Mouse (Mus musculus): ENCODE data around the gene Znhit6. TPM values are rescaled to one million over a fixed set of nuclear protein-coding genes. Genes with fewer than 3 reads are reported as not detected.
A peak's percentile ranks its signal among the peaks of the same experiment; 100 is the strongest.

Gene Znhit6
- 54.4 and 73.3 TPM in 2 replicates for total RNA-seq (2012; rRNA removed)
- 58.6 and 67.1 TPM in 2 replicates for total RNA-seq (2014; rRNA removed)
- 188 and 208 TPM in 2 replicates for polyA plus RNA-seq (2012; ENCODE audit: insufficient read length, low read depth)

DNA sequence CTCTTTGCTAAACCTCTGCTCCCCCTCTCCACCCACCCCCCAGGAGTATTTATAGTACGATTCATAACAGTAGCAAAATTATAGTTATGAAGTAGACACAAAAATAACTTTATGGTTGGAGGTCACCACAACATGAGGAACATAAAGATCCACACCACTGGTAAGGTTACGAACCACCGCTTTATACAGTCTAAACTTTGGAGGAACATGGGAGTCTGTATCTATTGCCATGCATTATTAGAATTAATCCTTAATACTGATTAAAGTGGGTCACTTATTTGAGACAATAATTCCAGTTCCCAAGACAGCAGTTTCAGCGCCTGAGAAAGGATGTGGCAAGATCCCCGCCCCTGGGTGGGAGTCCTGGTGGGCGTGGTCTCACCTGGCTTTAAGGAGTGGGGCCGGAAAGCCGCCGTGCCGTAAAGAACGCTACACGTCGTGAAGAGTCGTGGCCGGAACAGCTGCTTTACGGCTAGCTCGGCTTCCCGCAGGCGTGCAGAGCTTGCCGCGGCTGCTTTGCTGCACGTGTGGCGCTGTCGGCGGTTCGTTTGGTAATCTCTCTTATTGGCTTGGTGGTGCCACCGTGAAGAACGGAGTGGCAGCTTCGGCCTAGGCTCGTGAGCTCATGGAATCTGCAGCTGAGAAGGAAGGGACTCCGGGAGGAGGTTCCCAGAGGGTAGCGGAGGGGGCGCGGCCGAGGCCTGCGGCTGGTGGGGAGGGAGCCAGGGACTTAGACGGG is at the start of gene Znhit6:
Gene Znhit6, plus strand, starts transcription at position 463 of the 739 bp plus-strand sequence.
- H3K79me2 ChIP-seq (replicated peaks; ENCODE audit: control insufficient read depth, extremely low read depth, insufficient read depth, poor library complexity, severe bottlenecking) = peaks cover 12% of the 10 kb centered on the region
- H3K36me3 ChIP-seq (replicated peaks in 1 of 2; ENCODE audit: control insufficient read depth in 1 of 2, insufficient read depth in 1 of 2, low read length in 1 of 2) = peaks cover 23 to 34% of the 10 kb centered on the region in 2 experiments
- in situ Hi-C loops (cut with MboI; ENCODE audit: low pct_ligation_motif_present, low pct_unique_long_range_greater_than_20kb, low sequenced_read_pairs) = no loop called here
- no peaks in the 10 kb centered on the region for H3K9me3 ChIP-seq (replicated peaks; ENCODE audit: low read length)
- dilution Hi-C loops (cut with MboI; ENCODE audit: extremely low pct_ligation_motif_present, extremely low pct_unique_long_range_greater_than_20kb, low sequenced_read_pairs) = no loop called here
- peaks cover 4 to 25% of the 10 kb centered on the region in 2 experiments; a peak in 2 of 4 replicates for H3K4me1 ChIP-seq (ENCODE audit: control insufficient read depth in 1 of 2, insufficient read depth in 2 of 2)
- H3K27ac ChIP-seq (ENCODE audit: insufficient read depth, low read depth) = no peak within 1 kb of the TSS
- peak within 1 kb of the TSS; percentile 63 for H3K9ac ChIP-seq (ENCODE audit: insufficient read depth, low read depth)
- H3K4me2 ChIP-seq (ENCODE audit: insufficient read depth, low read depth, poor library complexity, severe bottlenecking) = peak within 1 kb of the TSS; percentile 78
- peak; percentile 90 for TF ChIP-seq POLR2AphosphoS2 (IDR thresholded peaks at IDR 0.05; ENCODE audit: low read depth, low read length)
- TF ChIP-seq CHD1 (IDR thresholded peaks at IDR 0.05; ENCODE audit: low read depth, low read length) = no peak; the same call in none of the 2 replicates
- TF ChIP-seq KAT2A (IDR thresholded peaks at IDR 0.05; ENCODE audit: insufficient replicate concordance, low read length) = peak; percentile 93
- peak; percentile 100 for TF ChIP-seq MXI1 (IDR thresholded peaks at IDR 0.05; ENCODE audit: low read depth, low read length)
- TF ChIP-seq NELFE (IDR thresholded peaks at IDR 0.05; ENCODE audit: low read depth, low read length) = peak; percentile 94
- TF ChIP-seq BHLHE40 (IDR thresholded peaks at IDR 0.05; ENCODE audit: low read depth, low read length) = peak; percentile 100
- TF ChIP-seq TCF12 (IDR thresholded peaks at IDR 0.05; ENCODE audit: low read depth, low read length) = peak; percentile 89
- TF ChIP-seq NRF1 (IDR thresholded peaks at IDR 0.05; ENCODE audit: low read depth, low read length) = peak; percentile 71
- TF ChIP-seq PAX5 (IDR thresholded peaks at IDR 0.05; ENCODE audit: low read length) = no peak
- no peak; the same call in 1 of the 2 replicates for TF ChIP-seq GABPA (IDR thresholded peaks at IDR 0.05; ENCODE audit: insufficient replicate concordance, low read depth, low read length)
- TF ChIP-seq ELF1 (IDR thresholded peaks at IDR 0.05; ENCODE audit: low read depth, low read length) = peak; percentile 88
- peak; percentile 51; the same call in 1 of the 2 replicates for TF ChIP-seq RCOR1 (conservative IDR thresholded peaks at IDR 0.05; ENCODE audit: low read depth, low read length)
- TF ChIP-seq ZMIZ1 (IDR thresholded peaks at IDR 0.05; ENCODE audit: low read depth, low read length) = peak; percentile 90
- TF ChIP-seq MEF2A (IDR thresholded peaks at IDR 0.05; ENCODE audit: borderline replicate concordance, low read depth, low read length) = peak; percentile 73; the same call in 1 of the 2 replicates
- TF ChIP-seq CTCF (conservative IDR thresholded peaks at IDR 0.05 in 1 of 2, IDR thresholded peaks at IDR 0.05 in 1 of 2; ENCODE audit: low read depth in 2 of 2, low read length in 2 of 2) = peak in 1 of 2 experiments; percentile 17; a peak in 2 of 4 replicates
- TF ChIP-seq UBTF (IDR thresholded peaks at IDR 0.05; ENCODE audit: low read depth, low read length) = peak; percentile 47; the same call in 1 of the 2 replicates
- TF ChIP-seq SIN3A (IDR thresholded peaks at IDR 0.05; ENCODE audit: low read length) = peak; percentile 99
- TF ChIP-seq MAZ (IDR thresholded peaks at IDR 0.05; ENCODE audit: low read depth, low read length) = peak; percentile 80
- peak; percentile 93 for TF ChIP-seq HCFC1 (IDR thresholded peaks at IDR 0.05; ENCODE audit: low read depth, low read length)
- peak; percentile 99 for TF ChIP-seq MYC (IDR thresholded peaks at IDR 0.05; ENCODE audit: low read depth, low read length)
- TF ChIP-seq IRF4 (IDR thresholded peaks at IDR 0.05; ENCODE audit: low read depth, low read length) = peak; percentile 80; the same call in 1 of the 2 replicates
- TF ChIP-seq MAFK (IDR thresholded peaks at IDR 0.05; ENCODE audit: insufficient replicate concordance, low read length) = no peak
- peak; percentile 90 for TF ChIP-seq TBP (conservative IDR thresholded peaks at IDR 0.05; ENCODE audit: low read depth, low read length)
- no peak for TF ChIP-seq USF2 (conservative IDR thresholded peaks at IDR 0.05; ENCODE audit: low read depth, low read length)
- TF ChIP-seq POLR2A (IDR thresholded peaks at IDR 0.05; ENCODE audit: low read depth, low read length) = peak; percentile 98
- peak; percentile 98 for TF ChIP-seq MAX (IDR thresholded peaks at IDR 0.05; ENCODE audit: low read length)
- peak; percentile 76 for TF ChIP-seq ETS1 (conservative IDR thresholded peaks at IDR 0.05; ENCODE audit: low read depth, low read length)
- no peak for TF ChIP-seq SMC3 (IDR thresholded peaks at IDR 0.05; ENCODE audit: low read depth, low read length)
- DNase-seq (ENCODE audit: extremely low read depth) = peak; percentile 99
- H3K27me3 ChIP-seq (replicated peaks) = no peaks in the 10 kb centered on the region
- H3K4me3 ChIP-seq (replicated peaks in 1 of 3; ENCODE audit: low read depth in 2 of 3, low read length in 2 of 3, poor library complexity in 1 of 3) = peak within 1 kb of the TSS; percentile 62 to 96 (median 85)
